Mouse (Mus musculus): ENCODE data around the gene Fam151a.

- TF ChIP-seq TCF12 (IDR thresholded peaks at IDR 0.05; ENCODE audit: insufficient read depth, poor library complexity, severe bottlenecking): no peak
- TF ChIP-seq POLR2A (IDR thresholded peaks at IDR 0.05; ENCODE audit: insufficient read length, low read depth): no peak
- no peak for TF ChIP-seq TCF3 (IDR thresholded peaks at IDR 0.05; ENCODE audit: insufficient read length, low read depth)
- no peak for TF ChIP-seq USF1 (IDR thresholded peaks at IDR 0.05; ENCODE audit: low read depth)
- TF ChIP-seq E2F4 (IDR thresholded peaks at IDR 0.05; ENCODE audit: insufficient read depth): no peak
- no peak for TF ChIP-seq MYOG (IDR thresholded peaks at IDR 0.05; ENCODE audit: control insufficient read depth in 1 of 3, insufficient read depth in 1 of 3, insufficient read length in 2 of 3, low read depth in 2 of 3)
Measured at GRCm38 (mm10) chr4:106783137-106783536, 49.4 kb downstream of the Fam151a start.
